Mouse (Mus musculus) adrenal gland, adult 8-10 months (tissue): Measurements from ENCODE around the gene Rora. TPM values are rescaled to one million over a fixed set of nuclear protein-coding genes. Genes with fewer than 3 reads are reported as not detected.

Source experiments
- DNase-seq: peaks from one replicate; pipeline ENCODE4 v3.0.0; 2022
- total RNA-seq, 4 experiments: library from RNA; stranded (reverse); gene quantifications; 2 replicates each; pipeline ENCODE4 v1.2.4; 2022

Gene Rora
- total RNA-seq, 4 experiments from 2014 or later, result 72.5 to 179 (median 108) TPM

GRCm38 (mm10) chr9:69292776-69293687 lies 639.4 kb downstream of the Rora start:
- no peak for DNase-seq

GRCm38 (mm10) chr9:69293688-69294074 lies 640.1 kb downstream of the Rora start:
- no peak for DNase-seq

- DNase-seq, result no peak
Measured at GRCm38 (mm10) chr9:69294426-69294825, 640.8 kb downstream of the Rora start.

GRCm38 (mm10) chr9:69294856-69295255 lies 641.3 kb downstream of the Rora start:
- DNase-seq, result no peak

- no peak for DNase-seq
Measured at GRCm38 (mm10) chr9:69295826-69296225, 642.2 kb downstream of the Rora start.

GRCm38 (mm10) chr9:69296418-69296817 lies 642.8 kb downstream of the Rora start:
- DNase-seq, result no peak

- no peak for DNase-seq
Measured at GRCm38 (mm10) chr9:69297766-69298375, 644.3 kb downstream of the Rora start.

GRCm38 (mm10) chr9:69298566-69299335 lies 645.2 kb downstream of the Rora start:
- DNase-seq, result no peak

- DNase-seq, result no peak
Measured at GRCm38 (mm10) chr9:69299484-69299883, 645.9 kb downstream of the Rora start.

GRCm38 (mm10) chr9:69300296-69300695 lies 646.7 kb downstream of the Rora start:
- DNase-seq, result no peak

- no peak for DNase-seq
Measured at GRCm38 (mm10) chr9:69301445-69301844, 647.9 kb downstream of the Rora start.

- DNase-seq, result no peak
Measured at GRCm38 (mm10) chr9:69301955-69302354, 648.4 kb downstream of the Rora start.

- DNase-seq, result no peak
Measured at GRCm38 (mm10) chr9:69302846-69303245, 649.3 kb downstream of the Rora start.

- DNase-seq, result no peak
Measured at GRCm38 (mm10) chr9:69303346-69303944, 649.9 kb downstream of the Rora start.

- DNase-seq, result no peak
Measured at GRCm38 (mm10) chr9:69303962-69304361, 650.4 kb downstream of the Rora start.

GRCm38 (mm10) chr9:69304492-69304891 lies 650.9 kb downstream of the Rora start:
- DNase-seq, result peak; percentile 80

- DNase-seq, result no peak
Measured at GRCm38 (mm10) chr9:69304991-69305390, 651.4 kb downstream of the Rora start.

GRCm38 (mm10) chr9:69306734-69307528 lies 653.3 kb downstream of the Rora start:
- DNase-seq, result no peak

- no peak for DNase-seq
Measured at GRCm38 (mm10) chr9:69307974-69308373, 654.4 kb downstream of the Rora start.

GRCm38 (mm10) chr9:69310524-69310923 lies 656.9 kb downstream of the Rora start:
- DNase-seq, result no peak

GRCm38 (mm10) chr9:69313297-69313696 lies 659.7 kb downstream of the Rora start:
- DNase-seq, result no peak
